Mouse (Mus musculus): ENCODE measurements around the gene Ddx3x. TPM values are rescaled to one million over a fixed set of nuclear protein-coding genes. Genes with fewer than 3 reads are reported as not detected.

Gene Ddx3x
- 73.7 and 73.8 TPM in 2 replicates for polyA plus RNA-seq (2012; rRNA removed)

GRCm38 (mm10) chrX:13280409-13281328 lies at the start of gene Ddx3x:
Gene Ddx3x, plus strand, starts transcription at chrX:13280970.

Other genes with a start within 250 kb of the Ddx3x start
- gene Usp9x, start 209.5 kb upstream of the Ddx3x start, polyA plus RNA-seq (2012; rRNA removed): 52.9 and 54.8 TPM in 2 replicates
- 0.44 TPM in 2 replicates for gene Nyx, start 185.1 kb downstream of the Ddx3x start, polyA plus RNA-seq (2012; rRNA removed)

Data from central nervous system, embryonic 18 days (tissue).